In genomic region chr11:100386586-100386985, GRCm38 (mm10) we compare ENCODE assay signal across 13 mouse cellular contexts. TPM values are rescaled to one million over a fixed set of nuclear protein-coding genes. Genes with fewer than 3 reads are reported as not detected.
DNase-seq lines count a peak whose midpoint lies in the region; ATAC-seq and TF ChIP-seq lines count a peak whose summit lies in the region.
"Had no signal": no experiment of that assay in that cellular context is flagged by ENCODE, and none has a peak within 500 bp of the region (broad histone marks: within the 10 kb centered on the region; RNA-seq: fewer than 3 reads in every experiment).

No protein-coding gene starts in this region.

- TF ChIP-seq POLR2A in small intestine, adult 2 months (IDR thresholded peaks at IDR 0.05; ENCODE audit: low read depth, low read length), result no peak

- no peak for ATAC-seq in heart, embryonic 13.5 days (ENCODE audit: extremely low read depth, insufficient number of reproducible peaks, low FRiP score, low TSS enrichment)
- no peak for ATAC-seq in heart, embryonic 11.5 days (replicated peaks; ENCODE audit: insufficient number of reproducible peaks, low FRiP score, low TSS enrichment)
- no peak for ATAC-seq in heart, embryonic 15.5 days (replicated peaks; ENCODE audit: insufficient number of reproducible peaks, insufficient read depth, low FRiP score, low read depth)

- peak overlapping the region; percentile 33; the same call in 1 of the 2 replicates for H3K9ac ChIP-seq in heart, embryonic 13.5 days
- H3K9ac ChIP-seq in heart, embryonic 11.5 days (ENCODE audit: low read depth, low read length), result no peak overlapping the region
- no peak overlapping the region for H3K9ac ChIP-seq in heart, embryonic 15.5 days
- H3K9ac ChIP-seq: hindbrain, embryonic 14.5 days had no signal

- peak overlapping the region; percentile 17; the same call in 1 of the 2 replicates for H3K27ac ChIP-seq in heart, embryonic 13.5 days (replicated peaks)
- H3K27ac ChIP-seq in heart, embryonic 11.5 days (ENCODE audit: low read depth, low read length), result no peak overlapping the region
- H3K27ac ChIP-seq in heart, embryonic 15.5 days, result peak overlapping the region; percentile 88
- peak overlapping the region; percentile 74 for H3K27ac ChIP-seq in small intestine, adult 2 months (ENCODE audit: insufficient read depth, low read depth, low read length)
- H3K27ac ChIP-seq: hindbrain, embryonic 14.5 days; midbrain, embryonic 10.5 days had no signal

- H3K4me1 ChIP-seq in heart, embryonic 13.5 days, result peaks cover 56% of the 10 kb centered on the region
- H3K4me1 ChIP-seq in heart, embryonic 11.5 days (ENCODE audit: control insufficient read depth, insufficient read depth, low read length), result peaks cover 51% of the 10 kb centered on the region
- H3K4me1 ChIP-seq in heart, embryonic 15.5 days (replicated peaks), result peaks cover 56% of the 10 kb centered on the region
- peaks cover 44% of the 10 kb centered on the region for H3K4me1 ChIP-seq in small intestine, adult 2 months (ENCODE audit: control insufficient read depth, insufficient read depth, insufficient read length, low read length)

- H3K4me2 ChIP-seq in heart, embryonic 13.5 days, result no peak overlapping the region
- H3K4me2 ChIP-seq in heart, embryonic 11.5 days, result no peak overlapping the region
- no peak overlapping the region for H3K4me2 ChIP-seq in heart, embryonic 15.5 days
- H3K4me2 ChIP-seq: hindbrain, embryonic 14.5 days had no signal

- H3K36me3 ChIP-seq in heart, embryonic 13.5 days, result peaks cover 50% of the 10 kb centered on the region
- H3K36me3 ChIP-seq in heart, embryonic 11.5 days (ENCODE audit: control insufficient read depth, insufficient read depth, low read length), result peaks cover 29% of the 10 kb centered on the region
- H3K36me3 ChIP-seq in heart, embryonic 15.5 days, result peaks cover 45% of the 10 kb centered on the region
- peaks cover 49% of the 10 kb centered on the region for H3K36me3 ChIP-seq in small intestine, adult 2 months (ENCODE audit: control insufficient read depth, insufficient read depth, low read length)

- no peaks in the 10 kb centered on the region for H3K9me3 ChIP-seq in heart, embryonic 13.5 days
- no peaks in the 10 kb centered on the region for H3K9me3 ChIP-seq in heart, embryonic 11.5 days (replicated peaks; ENCODE audit: control insufficient read depth, low read length)
- H3K9me3 ChIP-seq in heart, embryonic 15.5 days (replicated peaks), result no peaks in the 10 kb centered on the region
- H3K9me3 ChIP-seq: midbrain, embryonic 10.5 days had no signal

- no peaks in the 10 kb centered on the region for H3K27me3 ChIP-seq in heart, embryonic 13.5 days (replicated peaks)
- H3K27me3 ChIP-seq in heart, embryonic 11.5 days (ENCODE audit: control insufficient read depth, insufficient read depth, low read length), result no peaks in the 10 kb centered on the region
- H3K27me3 ChIP-seq in heart, embryonic 15.5 days, result no peaks in the 10 kb centered on the region
- no peaks in the 10 kb centered on the region for H3K27me3 ChIP-seq in small intestine, adult 2 months (ENCODE audit: control insufficient read depth, insufficient read depth, low read length)

- no peak overlapping the region for H3K4me3 ChIP-seq in heart, embryonic 13.5 days
- no peak overlapping the region for H3K4me3 ChIP-seq in heart, embryonic 11.5 days (ENCODE audit: low read depth, low read length)
- H3K4me3 ChIP-seq in heart, embryonic 15.5 days, result no peak overlapping the region
- H3K4me3 ChIP-seq in small intestine, adult 2 months (ENCODE audit: low read depth, low read length), result no peak overlapping the region
- H3K4me3 ChIP-seq: midbrain, embryonic 10.5 days had no signal

- TF ChIP-seq CTCF in small intestine, adult 2 months (IDR thresholded peaks at IDR 0.05; ENCODE audit: extremely low read depth, insufficient read length, insufficient replicate concordance, low read depth, low read length), result no peak

- DNase-seq in kidney, postnatal 25 days, result peak; percentile 68 to 91
- DNase-seq in right cerebral cortex, adult 18-20 months, result no peak
- DNase-seq in right cerebral cortex, postnatal 25 days, result no peak
- DNase-seq in testis, postnatal 14 days (ENCODE audit: low spot score), result no peak
- DNase-seq: adrenal gland, postnatal 14 days; cerebellum, postnatal 14 days; thymus, adult 18-20 months had no signal

- 53% methylated on average over 5 of the region's 5 CpGs for WGBS in heart, embryonic 13.5 days
- WGBS in heart, embryonic 11.5 days (ENCODE audit: insufficient replicate concordance), result 59% methylated on average over 5 of the region's 5 CpGs
- 53% methylated on average over 5 of the region's 5 CpGs for WGBS in heart, embryonic 15.5 days
- 26% methylated on average over 5 of the region's 5 CpGs for WGBS in small intestine, adult 2 months

RNA-seq across cellular contexts. Expression of gene Jup, which starts 11.0 kb away (rescaled TPM):
- 107 and 111 TPM in 2 replicates for polyA plus RNA-seq in heart, embryonic 13.5 days (2015; fragmentation: Nextera tagmentation; extraction: Ambion mirVana)
- polyA plus RNA-seq in heart, embryonic 11.5 days (2014; fragmentation: Nextera tagmentation; extraction: Ambion mirVana), result 72.2 and 80.6 TPM in 2 replicates
- polyA plus RNA-seq in heart, embryonic 15.5 days (2015; fragmentation: Nextera tagmentation; extraction: Ambion mirVana), result 117 and 140 TPM in 2 replicates
- 253 and 689 TPM in 2 replicates for polyA plus RNA-seq in small intestine, adult 2 months (2012; rRNA removed)

RNA-seq across cellular contexts. Expression of gene P3h4, which starts 28.1 kb away (rescaled TPM):
- polyA plus RNA-seq in heart, embryonic 13.5 days (2015; fragmentation: Nextera tagmentation; extraction: Ambion mirVana), result 62.9 and 63.5 TPM in 2 replicates
- polyA plus RNA-seq in heart, embryonic 11.5 days (2014; fragmentation: Nextera tagmentation; extraction: Ambion mirVana), result 67.2 and 70.6 TPM in 2 replicates
- 48.3 and 63.1 TPM in 2 replicates for polyA plus RNA-seq in heart, embryonic 15.5 days (2015; fragmentation: Nextera tagmentation; extraction: Ambion mirVana)
- 11.4 and 12.8 TPM in 2 replicates for polyA plus RNA-seq in small intestine, adult 2 months (2012; rRNA removed)

RNA-seq across cellular contexts. Expression of gene Fkbp10, which starts 28.9 kb away (rescaled TPM):
- 112 and 119 TPM in 2 replicates for polyA plus RNA-seq in heart, embryonic 13.5 days (2015; fragmentation: Nextera tagmentation; extraction: Ambion mirVana)
- 89.3 and 107 TPM in 2 replicates for polyA plus RNA-seq in heart, embryonic 11.5 days (2014; fragmentation: Nextera tagmentation; extraction: Ambion mirVana)
- 86.3 and 119 TPM in 2 replicates for polyA plus RNA-seq in heart, embryonic 15.5 days (2015; fragmentation: Nextera tagmentation; extraction: Ambion mirVana)
- 7.2 and 10.0 TPM in 2 replicates for polyA plus RNA-seq in small intestine, adult 2 months (2012; rRNA removed)

RNA-seq across cellular contexts. Expression of gene Hap1, which starts 30.7 kb away (rescaled TPM):
- 8.0 and 9.3 TPM in 2 replicates for polyA plus RNA-seq in heart, embryonic 13.5 days (2015; fragmentation: Nextera tagmentation; extraction: Ambion mirVana)
- polyA plus RNA-seq in heart, embryonic 11.5 days (2014; fragmentation: Nextera tagmentation; extraction: Ambion mirVana), result 3.0 and 3.4 TPM in 2 replicates
- 5.3 and 7.7 TPM in 2 replicates for polyA plus RNA-seq in heart, embryonic 15.5 days (2015; fragmentation: Nextera tagmentation; extraction: Ambion mirVana)
- 2.7 and 4.6 TPM in 2 replicates for polyA plus RNA-seq in small intestine, adult 2 months (2012; rRNA removed)

RNA-seq across cellular contexts. Expression of gene Gast, which starts 52.4 kb away (rescaled TPM):
- not detected in 2 replicates for polyA plus RNA-seq in heart, embryonic 13.5 days (2015; fragmentation: Nextera tagmentation; extraction: Ambion mirVana)
- polyA plus RNA-seq in heart, embryonic 11.5 days (2014; fragmentation: Nextera tagmentation; extraction: Ambion mirVana), result not detected in 2 replicates
- polyA plus RNA-seq in heart, embryonic 15.5 days (2015; fragmentation: Nextera tagmentation; extraction: Ambion mirVana), result not detected in 2 replicates
- polyA plus RNA-seq in small intestine, adult 2 months (2012; rRNA removed), result 0.38 and 336 TPM in 2 replicates
- polyA plus RNA-seq: midbrain, embryonic 10.5 days had no signal

Comparison
In these comparisons a context has a peak if more than half of its experiments do, and no peak if none do; other contexts are left out.
1. DNase-seq: peak in kidney, postnatal 25 days (2 of 2); none in right cerebral cortex, adult 18-20 months (single experiment), right cerebral cortex, postnatal 25 days (single experiment) and testis, postnatal 14 days (single experiment).